Mouse (Mus musculus): ENCODE measurements around the gene Mybl2. TPM values are rescaled to one million over a fixed set of nuclear protein-coding genes. Genes with fewer than 3 reads are reported as not detected.
A peak's percentile ranks its signal among the peaks of the same experiment; 100 is the strongest.

The Mybl2 gene
- total RNA-seq, 2 experiments from 2014 or later, result 0.16 to 0.89 TPM

GRCm38 (mm10) chr2:163070213-163070612 lies 15.7 kb downstream of the Mybl2 start:
- intact Hi-C loops (cut with DNase I), result no loop called here
- DNase-seq, result no peak

- intact Hi-C loops (cut with DNase I), result no loop called here
- no peak for DNase-seq
These were observed 17.1 kb downstream of the Mybl2 start for GRCm38 (mm10) chr2:163071590-163071989.

GRCm38 (mm10) chr2:163073023-163073757 lies 18.7 kb downstream of the Mybl2 start:
- intact Hi-C loops (cut with DNase I), result no loop called here
- DNase-seq, result no peak

GRCm38 (mm10) chr2:163074006-163074405 lies 19.5 kb downstream of the Mybl2 start:
- no peak for DNase-seq
- intact Hi-C loops (cut with DNase I), result no loop called here

DNA sequence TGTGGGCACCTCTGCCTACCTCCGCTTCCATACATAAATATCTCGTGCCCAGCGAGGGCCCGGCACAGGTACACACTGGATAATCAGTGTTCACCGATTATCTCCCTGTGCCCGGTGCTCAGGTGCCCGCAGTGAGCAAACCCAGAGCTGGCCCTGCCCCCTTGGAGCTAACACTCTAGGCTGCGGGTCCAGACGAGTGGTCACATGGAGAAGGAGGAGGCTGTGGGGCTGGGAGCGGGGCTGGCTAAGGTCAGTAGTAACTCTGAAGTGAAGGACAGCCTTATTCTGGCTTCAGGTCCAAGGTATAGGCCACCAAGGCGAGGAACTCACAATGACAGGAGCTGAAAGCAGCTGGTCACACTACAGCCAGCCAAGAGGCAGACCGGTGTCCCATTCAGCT lies 20.3 kb downstream of the Mybl2 start:
- intact Hi-C loops (cut with DNase I), result no loop called here
- DNase-seq, result no peak

DNA sequence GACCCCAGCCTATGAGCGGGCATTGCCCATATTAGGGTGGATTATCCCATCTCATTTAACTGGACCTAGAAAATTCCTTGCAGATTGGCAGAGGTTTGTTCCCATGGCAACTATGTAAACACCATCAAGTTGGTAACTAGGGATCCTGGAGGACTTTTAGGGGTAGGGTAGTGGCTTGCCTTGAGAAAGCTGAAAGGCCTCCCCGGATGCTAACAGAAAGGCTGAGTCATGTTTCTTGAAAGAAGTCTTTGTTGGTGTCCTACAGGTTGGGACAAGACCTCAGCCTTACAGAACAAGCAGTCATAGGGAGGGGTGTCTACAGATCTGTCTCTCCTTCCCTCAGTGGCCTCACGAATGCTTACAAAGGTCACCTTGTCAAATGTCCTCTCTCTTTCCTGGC lies 20.7 kb downstream of the Mybl2 start:
- no peak for DNase-seq
- intact Hi-C loops (cut with DNase I), result no loop called here

DNA sequence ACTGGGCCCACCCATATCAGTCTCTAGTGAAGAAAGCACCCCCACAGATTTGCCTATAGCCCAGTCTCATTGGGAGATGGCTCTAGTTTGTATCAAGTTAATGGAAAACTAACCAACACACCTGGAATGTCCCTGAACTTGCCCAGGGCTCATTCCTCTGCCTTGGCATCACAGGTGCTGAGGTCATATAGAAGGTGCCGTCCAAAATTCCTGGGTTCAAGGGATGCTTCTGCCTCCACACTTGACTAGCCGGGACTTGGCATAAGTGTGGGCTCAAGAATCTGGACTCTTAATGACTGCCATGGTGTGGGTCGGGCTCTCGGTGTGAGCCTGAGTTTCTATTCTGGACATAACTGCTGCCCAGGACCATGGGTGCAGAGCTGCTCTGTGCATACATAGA lies 24.6 kb downstream of the Mybl2 start:
- intact Hi-C loops (cut with DNase I), result no loop called here
- DNase-seq, result no peak

DNA sequence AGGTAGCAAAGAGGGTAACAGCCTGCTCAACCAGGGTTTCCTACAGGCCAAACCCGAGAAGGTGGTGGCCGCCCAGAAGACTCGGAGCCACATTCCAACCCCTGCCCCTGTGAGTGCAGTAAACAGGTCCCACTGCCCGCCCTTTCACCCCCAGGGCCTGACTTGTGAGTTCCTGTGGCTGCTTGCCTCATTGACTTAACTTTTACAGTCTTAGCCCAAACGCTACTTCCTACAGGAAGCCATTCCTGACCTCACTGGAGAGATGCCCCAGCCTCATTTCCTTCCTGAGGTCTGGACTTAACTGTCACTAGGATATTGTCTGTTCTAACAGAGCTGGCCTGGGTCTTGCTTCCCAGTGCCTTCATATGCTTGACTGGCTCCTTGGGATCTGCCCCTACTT lies 28.1 kb downstream of the Mybl2 start:
- intact Hi-C loops (cut with DNase I), result no loop called here

DNA sequence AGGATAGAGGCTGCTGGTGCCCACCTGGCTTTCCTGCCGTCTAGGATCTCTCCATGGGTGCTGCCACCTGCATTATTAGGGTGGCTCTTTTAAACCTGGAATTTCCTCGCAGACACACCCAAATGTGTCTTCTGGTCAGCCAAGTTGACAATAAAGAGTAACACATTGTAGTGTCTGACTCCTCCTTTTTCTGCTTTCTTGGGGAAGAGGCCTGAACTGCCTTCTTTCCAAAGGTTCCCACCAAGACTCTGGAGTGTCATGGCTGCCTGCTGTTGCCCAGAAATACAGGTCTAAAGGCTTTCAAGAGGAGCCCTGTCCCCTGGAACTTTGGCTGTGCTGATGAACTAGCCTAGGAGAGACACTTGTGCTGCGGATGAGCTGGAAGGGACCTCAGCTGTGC lies 30.0 kb downstream of the Mybl2 start:
- DNase-seq, result no peak
- intact Hi-C loops (cut with DNase I), result no loop called here

More for the DNA sequence above, 28.1 kb downstream of the Mybl2 start:
- no peak for DNase-seq

- intact Hi-C loops (cut with DNase I), result no loop called here
These were observed 30.6 kb downstream of the Mybl2 start for GRCm38 (mm10) chr2:163085047-163085446.

DNA sequence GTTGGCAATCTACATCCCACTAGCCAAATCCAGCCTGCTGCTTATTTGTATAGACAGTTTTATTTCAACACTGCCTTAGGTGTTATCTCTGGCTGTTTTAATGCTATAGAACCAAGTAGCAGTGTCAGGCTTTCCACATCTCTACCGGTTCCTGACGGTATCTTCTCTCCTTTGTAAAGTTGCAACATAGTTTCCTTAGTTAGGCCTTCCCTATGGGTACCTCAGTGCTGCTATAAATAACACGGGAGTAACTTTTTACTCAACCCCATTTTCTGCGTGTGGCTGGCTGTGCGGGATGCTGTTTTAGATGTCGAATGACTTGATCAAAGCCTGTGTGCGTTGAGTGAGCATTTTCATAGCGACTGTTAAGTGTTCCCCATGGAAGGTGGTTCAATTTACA lies 32.1 kb downstream of the Mybl2 start:
- no peak for DNase-seq
- intact Hi-C loops (cut with DNase I), result no loop called here

More at GRCm38 (mm10) chr2:163085047-163085446, 30.6 kb downstream of the Mybl2 start:
- no peak for DNase-seq

GRCm38 (mm10) chr2:163087728-163088127 lies 33.2 kb downstream of the Mybl2 start, which contains the start of gene Gtsf1l:
Gene Gtsf1l (minus strand): TSS chr2:163087855.
- intact Hi-C loops (cut with DNase I), result no loop called here
- no peak for DNase-seq

GRCm38 (mm10) chr2:163089475-163090123 lies 35.1 kb downstream of the Mybl2 start:
- no peak for DNase-seq

GRCm38 (mm10) chr2:163094909-163095308 lies 40.4 kb downstream of the Mybl2 start:
- intact Hi-C loops (cut with DNase I), result no loop called here
- no peak for DNase-seq

More at GRCm38 (mm10) chr2:163089475-163090123, 35.1 kb downstream of the Mybl2 start:
- intact Hi-C loops (cut with DNase I), result no loop called here

GRCm38 (mm10) chr2:163095784-163096183 lies 41.3 kb downstream of the Mybl2 start:
- intact Hi-C loops (cut with DNase I), result no loop called here
- no peak for DNase-seq

- intact Hi-C loops (cut with DNase I), result loop anchor here (5.0 kb wide), 1 partner anchor 107 kb away; no protein-coding TSS in a partner anchor
- DNase-seq, result no peak
These were observed 45.4 kb downstream of the Mybl2 start for GRCm38 (mm10) chr2:163099919-163100318.

DNA sequence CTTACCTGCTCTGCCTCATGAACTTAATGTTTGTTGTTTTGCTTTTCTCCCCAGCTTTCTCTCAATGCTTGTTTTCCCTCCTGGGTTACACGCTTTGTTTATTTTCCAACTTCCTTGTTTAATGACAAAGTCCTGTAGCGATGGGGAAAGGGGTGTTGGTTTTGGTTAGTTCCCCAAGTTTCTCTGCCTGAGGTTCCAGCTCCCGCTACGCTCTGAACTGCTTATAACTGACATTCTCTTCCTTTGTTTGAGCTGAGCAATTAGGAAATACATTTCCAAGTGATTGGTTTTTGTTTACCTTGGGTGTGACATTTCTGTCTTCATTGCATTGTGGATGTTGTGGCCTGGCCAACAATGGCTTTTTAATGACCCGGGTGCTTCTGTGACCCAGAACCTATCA lies 46.1 kb downstream of the Mybl2 start:
- intact Hi-C loops (cut with DNase I), result loop anchor here (5.0 kb wide), 1 partner anchor 107 kb away; no protein-coding TSS in a partner anchor
- no peak for DNase-seq

GRCm38 (mm10) chr2:163101646-163102203 lies 47.2 kb downstream of the Mybl2 start:
- peak; percentile 63 to 79 for DNase-seq
- intact Hi-C loops (cut with DNase I), result loop anchor here (1.0 to 5.0 kb wide), 3 partner anchors 106 to 301 kb away; no protein-coding TSS in a partner anchor

- DNase-seq, result no peak
- intact Hi-C loops (cut with DNase I), result loop anchor here (5.0 kb wide), 1 partner anchor 105 kb away; no protein-coding TSS in a partner anchor
These were observed 47.7 kb downstream of the Mybl2 start for GRCm38 (mm10) chr2:163102216-163102615.

DNA sequence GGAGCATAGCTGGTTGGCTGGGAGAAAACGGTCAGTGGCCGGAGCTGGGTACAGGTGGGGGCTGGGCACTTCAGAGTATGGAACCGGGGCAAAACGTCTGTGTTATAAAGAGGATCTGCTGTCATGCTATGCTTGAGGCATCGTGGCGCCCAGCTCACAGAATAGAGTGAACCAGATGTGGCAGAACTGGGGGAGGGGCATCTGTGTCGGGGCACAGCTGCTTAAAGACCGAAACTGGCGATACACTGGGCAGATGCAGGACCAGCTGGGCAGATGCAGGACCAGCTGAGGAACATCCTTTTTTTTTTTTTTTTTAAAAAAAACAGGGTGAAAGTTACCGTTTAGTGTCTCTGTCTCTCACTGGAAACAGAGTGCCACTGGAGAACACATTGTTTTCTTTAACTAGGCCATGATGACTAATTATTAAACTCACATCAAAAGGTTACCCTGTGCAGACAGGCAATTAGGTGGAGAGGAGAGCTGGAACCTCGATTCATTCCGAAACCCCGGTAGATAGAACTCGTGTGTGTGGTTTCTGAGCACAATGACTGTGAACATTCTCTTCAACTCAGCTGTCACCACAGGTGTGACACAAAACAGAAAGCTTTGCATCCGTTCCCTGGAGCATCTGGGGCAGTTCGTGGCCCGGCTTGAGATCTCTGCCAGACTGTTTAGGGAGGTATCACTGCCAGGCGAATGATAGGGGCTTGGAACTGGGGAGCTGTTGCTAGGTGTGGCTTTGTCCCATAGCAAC lies 48.6 kb downstream of the Mybl2 start:
- intact Hi-C loops (cut with DNase I), result loop anchor here (5.0 kb wide), 1 partner anchor 104 kb away; no protein-coding TSS in a partner anchor

More for the DNA sequence above, 48.6 kb downstream of the Mybl2 start:
- DNase-seq, result no peak

All from heart, postnatal 36 days (tissue).